Mouse (Mus musculus) forebrain, embryonic 10.5 days (tissue): ENCODE measurements around the gene Gm17509. TPM values are rescaled to one million over a fixed set of nuclear protein-coding genes. Genes with fewer than 3 reads are reported as not detected.
A peak's percentile ranks its signal among the peaks of the same experiment; 100 is the strongest.
"Not testable (repeated sequence)": the region's sequence is repeated elsewhere in the genome, so short reads cannot be mapped to it uniquely, and the experiment has no call there.

ENCODE experiments used
- DNase-seq: peaks from one replicate; pipeline ENCODE4 v3.0.0-alpha.2; 2017; ENCODE audit warnings: low spot score; ENCODE audit errors: extremely low spot score
- H3K27ac ChIP-seq: fragments of 300-500 bp; sonication (generic); 2 replicates; pipeline ENCODE4 v1.5.1; 2016; ENCODE audit warnings: mild to moderate bottlenecking
- H3K27me3 ChIP-seq: fragments of 300-500 bp; sonication (generic); 2 replicates; pipeline ENCODE4 v1.6.1; 2016; ENCODE audit warnings: mild to moderate bottlenecking; ENCODE audit not compliant: poor library complexity, severe bottlenecking
- H3K36me3 ChIP-seq: fragments of 300-500 bp; sonication (generic); replicated peaks from 2 replicates; pipeline ENCODE4 v1.6.1; 2016; ENCODE audit warnings: mild to moderate bottlenecking, moderate library complexity
- H3K4me1 ChIP-seq: fragments of 300-500 bp; sonication (generic); 2 replicates; pipeline ENCODE4 v1.6.1; 2016
- H3K4me3 ChIP-seq: fragments of 300-500 bp; sonication (generic); 2 replicates; pipeline ENCODE4 v1.5.1; 2016; ENCODE audit warnings: mild to moderate bottlenecking, moderate library complexity
- H3K9me3 ChIP-seq: fragments of 300-500 bp; sonication (generic); 2 replicates; pipeline ENCODE4 v1.6.1; 2016; ENCODE audit warnings: mild to moderate bottlenecking, moderate library complexity
- WGBS: fragments of 180-500 bp; shearing (Covaris S2); methylation state at CpG from one replicate; pipeline ENCODE4 v1.1.7; 2016; 5-methylcytosine and 5-hydroxymethylcytosine counted together
- polyA plus RNA-seq: library from polyadenylated mRNA; unstranded; fragments of >200 nt; fragmentation: Nextera tagmentation; extraction: Ambion mirVana; gene quantifications from 2 replicates; pipeline ENCODE4 v1.2.1, GENCODE M21; 2016

Gene Gm17509
- polyA plus RNA-seq, 1 experiment from 2014 or later: 0.94 TPM

GRCm38 (mm10) chr13:117198402-117199083 is 22.3 kb downstream of the Gm17509 start:
- no peak overlapping the region for H3K27ac ChIP-seq
- no peaks in the 10 kb centered on the region for H3K27me3 ChIP-seq
- peak; percentile 76 for DNase-seq
- no peak overlapping the region for H3K4me3 ChIP-seq
- no peaks in the 10 kb centered on the region for H3K36me3 ChIP-seq
- H3K9me3 ChIP-seq: no peaks in the 10 kb centered on the region
- no peaks in the 10 kb centered on the region for H3K4me1 ChIP-seq
- 89% methylated on average over 7 of the region's 7 CpGs for WGBS

DNA sequence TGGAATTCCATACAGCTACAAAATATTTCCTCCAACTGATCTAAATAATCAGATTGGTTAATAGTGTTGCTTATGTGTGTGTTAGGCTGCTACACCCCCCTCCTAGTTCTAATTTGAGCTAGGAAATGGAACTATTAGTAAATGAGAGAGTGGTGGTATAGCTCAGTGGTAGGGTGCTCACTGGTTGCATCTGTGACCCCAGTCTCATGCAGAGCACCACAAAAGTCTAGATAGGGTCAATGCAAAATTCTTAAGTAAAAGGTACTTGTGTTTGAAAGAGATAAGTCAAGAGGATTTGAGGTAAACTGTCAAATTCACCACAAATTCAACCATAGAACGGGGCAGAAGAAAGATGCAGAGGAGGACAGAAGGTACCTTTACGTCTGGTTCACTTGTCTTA is 23.2 kb downstream of the Gm17509 start:
- no peaks in the 10 kb centered on the region for H3K27me3 ChIP-seq
- H3K4me3 ChIP-seq: no peak overlapping the region
- H3K4me1 ChIP-seq: no peaks in the 10 kb centered on the region
- DNase-seq: no peak
- no peaks in the 10 kb centered on the region for H3K36me3 ChIP-seq
- H3K27ac ChIP-seq: no peak overlapping the region
- H3K9me3 ChIP-seq: no peaks in the 10 kb centered on the region
- WGBS: 92% methylated on average over 2 of the region's 2 CpGs

GRCm38 (mm10) chr13:117195569-117196495 is 25.0 kb downstream of the Gm17509 start:
- WGBS: 89% methylated on average over 13 of the region's 13 CpGs
- no peaks in the 10 kb centered on the region for H3K4me1 ChIP-seq
- DNase-seq: no peak

GRCm38 (mm10) chr13:117193422-117193983 is 27.4 kb downstream of the Gm17509 start:
- H3K9me3 ChIP-seq: no peaks in the 10 kb centered on the region
- no peaks in the 10 kb centered on the region for H3K4me1 ChIP-seq
- no peak overlapping the region for H3K27ac ChIP-seq
- H3K36me3 ChIP-seq: no peaks in the 10 kb centered on the region
- no peak for DNase-seq
- no peaks in the 10 kb centered on the region for H3K27me3 ChIP-seq
- H3K4me3 ChIP-seq: no peak overlapping the region
- 83% methylated on average over 7 of the region's 7 CpGs for WGBS

More at GRCm38 (mm10) chr13:117195569-117196495, 25.0 kb downstream of the Gm17509 start:
- H3K4me3 ChIP-seq: no peak overlapping the region
- no peaks in the 10 kb centered on the region for H3K9me3 ChIP-seq
- H3K27ac ChIP-seq: no peak overlapping the region
- no peaks in the 10 kb centered on the region for H3K27me3 ChIP-seq
- no peaks in the 10 kb centered on the region for H3K36me3 ChIP-seq

- no peak overlapping the region for H3K4me3 ChIP-seq
- H3K27me3 ChIP-seq: no peaks in the 10 kb centered on the region
- H3K9me3 ChIP-seq: no peaks in the 10 kb centered on the region
- no peaks in the 10 kb centered on the region for H3K36me3 ChIP-seq
- H3K27ac ChIP-seq: no peak overlapping the region
- H3K4me1 ChIP-seq: no peaks in the 10 kb centered on the region
- 90% methylated on average over 5 of the region's 5 CpGs for WGBS
- DNase-seq: no peak
Measured at GRCm38 (mm10) chr13:117192161-117192560, 28.7 kb downstream of the Gm17509 start.

- no peak for DNase-seq
- 81% methylated on average over 6 of the region's 6 CpGs for WGBS
- Histone ChIP-seq H3K27ac (no peak overlapping the region), H3K36me3 (no peaks in the 10 kb centered on the region), H3K4me1 (no peaks in the 10 kb centered on the region), H3K4me3 (no peak overlapping the region), H3K27me3 (no peaks in the 10 kb centered on the region), H3K9me3 (no peaks in the 10 kb centered on the region)
Measured at GRCm38 (mm10) chr13:117185329-117185728, 35.5 kb downstream of the Gm17509 start.

- H3K9me3 ChIP-seq: no peaks in the 10 kb centered on the region
- no peak for DNase-seq
- H3K4me3 ChIP-seq: no peak overlapping the region
- WGBS: 88% methylated on average over 6 of the region's 6 CpGs
- no peaks in the 10 kb centered on the region for H3K36me3 ChIP-seq
- H3K4me1 ChIP-seq: no peaks in the 10 kb centered on the region
- no peak overlapping the region for H3K27ac ChIP-seq
- H3K27me3 ChIP-seq: no peaks in the 10 kb centered on the region
Measured at GRCm38 (mm10) chr13:117183288-117183687, 37.6 kb downstream of the Gm17509 start.

GRCm38 (mm10) chr13:117180912-117181311 is 40.0 kb downstream of the Gm17509 start:
- H3K36me3 ChIP-seq, H3K27ac ChIP-seq, H3K4me1 ChIP-seq, H3K4me3 ChIP-seq, H3K9me3 ChIP-seq, H3K27me3 ChIP-seq, DNase-seq: not testable (repeated sequence)
- WGBS: 67% methylated on average over 3 of the region's 3 CpGs

Other genes starting within 250 kb of the Gm17509 start
- 8.6 and 9.5 TPM in 2 replicates for gene Parp8, start 195.5 kb downstream of the Gm17509 start, polyA plus RNA-seq
- 69.5 and 70.1 TPM in 2 replicates for gene Emb, start 12.5 kb downstream of the Gm17509 start, polyA plus RNA-seq